1 mouse cellular context compared by ENCODE assay signal in the genomic region with DNA sequence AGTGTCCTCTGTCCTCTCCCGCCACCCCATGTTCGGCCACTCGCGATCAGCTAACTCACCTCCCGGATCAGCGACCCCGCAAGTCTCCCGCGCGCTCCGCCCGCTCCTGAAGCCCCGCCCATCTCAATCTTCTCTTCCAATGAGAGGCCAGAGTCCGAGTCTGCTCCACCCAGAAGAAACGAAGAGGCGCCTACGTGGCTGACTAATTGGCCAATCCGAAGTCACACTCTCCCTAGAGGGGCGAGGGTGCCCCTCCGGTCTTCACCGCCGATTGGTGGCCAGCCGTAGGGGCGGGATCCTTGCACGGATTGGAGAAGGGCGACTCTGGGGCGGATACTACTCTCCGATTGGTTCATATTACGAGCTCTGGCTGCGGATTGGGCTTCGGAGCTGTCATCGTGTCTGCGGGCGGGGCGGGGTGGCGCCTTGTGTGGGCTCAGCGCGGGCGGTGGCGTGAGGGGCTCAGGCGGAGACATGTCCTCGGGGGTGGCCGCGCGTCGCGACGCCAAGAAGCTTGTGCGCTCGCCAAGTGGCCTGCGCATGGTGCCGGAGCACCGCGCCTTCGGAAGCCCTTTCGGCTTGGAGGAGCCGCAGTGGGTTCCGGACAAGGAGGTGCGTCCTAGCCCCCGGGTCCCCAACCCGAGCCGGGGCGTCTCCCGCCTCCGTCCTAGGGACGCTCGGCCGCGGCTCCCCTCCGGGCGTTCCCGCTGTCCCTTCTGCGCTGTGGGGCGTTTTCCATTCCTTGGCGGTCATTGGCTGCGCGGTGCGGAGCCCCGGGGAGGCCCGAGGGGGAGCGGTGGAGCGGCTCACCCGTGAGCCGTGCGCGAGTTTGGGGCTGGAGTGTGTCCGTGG.
TF ChIP-seq lines count a peak whose summit lies in the region.

TSS of gene Xrcc3 (minus strand) at position 108 of the 852 bp plus-strand sequence.
TSS of gene Zfyve21 (plus strand) at position 405 of the 852 bp plus-strand sequence.

TF ChIP-seq in CH12.LX, 34 proteins besides CTCF, POLR2A, EP300 and RAD21 (continued from another document):
- TF ChIP-seq MAX (IDR thresholded peaks at IDR 0.05; ENCODE audit: low read length) (peak; percentile 4; the same call in 1 of the 2 replicates), JUND (conservative IDR thresholded peaks at IDR 0.05; ENCODE audit: low read depth, low read length) (no peak), TBP (conservative IDR thresholded peaks at IDR 0.05; ENCODE audit: low read depth, low read length) (no peak), JUN (IDR thresholded peaks at IDR 0.05; ENCODE audit: insufficient read depth, low read depth, low read length) (no peak), ZMIZ1 (IDR thresholded peaks at IDR 0.05; ENCODE audit: low read depth, low read length) (0 out of 2 replicates have a peak, but pooled peaks have one; percentile 60), SIN3A (IDR thresholded peaks at IDR 0.05; ENCODE audit: low read length) (peak; percentile 87), BHLHE40 (IDR thresholded peaks at IDR 0.05; ENCODE audit: low read depth, low read length) (no peak), RCOR1 (conservative IDR thresholded peaks at IDR 0.05; ENCODE audit: low read depth, low read length) (no peak), NRF1 (IDR thresholded peaks at IDR 0.05; ENCODE audit: low read depth, low read length) (peak; percentile 52), ZKSCAN1 (IDR thresholded peaks at IDR 0.05; ENCODE audit: borderline replicate concordance, low read depth, low read length) (no peak), ETS1 (conservative IDR thresholded peaks at IDR 0.05; ENCODE audit: low read depth, low read length) (no peak), PAX5 (IDR thresholded peaks at IDR 0.05; ENCODE audit: low read length) (no peak), UBTF (IDR thresholded peaks at IDR 0.05; ENCODE audit: low read depth, low read length) (no peak), MEF2A (IDR thresholded peaks at IDR 0.05; ENCODE audit: borderline replicate concordance, low read depth, low read length) (no peak), MAZ (IDR thresholded peaks at IDR 0.05; ENCODE audit: low read depth, low read length) (no peak; the same call in none of the 2 replicates), HCFC1 (IDR thresholded peaks at IDR 0.05; ENCODE audit: low read depth, low read length) (peak; percentile 70), POLR2AphosphoS2 (IDR thresholded peaks at IDR 0.05; ENCODE audit: low read depth, low read length) (no peak), KAT2A (IDR thresholded peaks at IDR 0.05; ENCODE audit: insufficient replicate concordance, low read length) (peak; percentile 71; the same call in 1 of the 2 replicates), MAFK (IDR thresholded peaks at IDR 0.05; ENCODE audit: insufficient replicate concordance, low read length) (no peak), USF2 (conservative IDR thresholded peaks at IDR 0.05; ENCODE audit: low read depth, low read length) (no peak), SMC3 (IDR thresholded peaks at IDR 0.05; ENCODE audit: low read depth, low read length) (no peak), E2F4 (IDR thresholded peaks at IDR 0.05; ENCODE audit: insufficient replicate concordance, low read depth, low read length) (peak; percentile 85; the same call in 1 of the 2 replicates), USF1 (IDR thresholded peaks at IDR 0.05; ENCODE audit: low read depth, low read length) (no peak), GABPA (IDR thresholded peaks at IDR 0.05; ENCODE audit: insufficient replicate concordance, low read depth, low read length) (no peak), NELFE (IDR thresholded peaks at IDR 0.05; ENCODE audit: low read depth, low read length) (peak; percentile 69), CHD2 (IDR thresholded peaks at IDR 0.05; ENCODE audit: low read length) (peak; percentile 96), TCF12 (IDR thresholded peaks at IDR 0.05; ENCODE audit: low read depth, low read length) (peak; percentile 16; the same call in 1 of the 2 replicates)
